Mouse (Mus musculus) lung, embryonic 16.5 days (tissue): ENCODE results near the gene Gm5269. TPM values are rescaled to one million over a fixed set of nuclear protein-coding genes. Genes with fewer than 3 reads are reported as not detected.

Source experiments
- ATAC-seq: fragments of 200-750 bp; cut with Nextera tagmentation; 2 replicates; pipeline ENCODE4 v1.8.0; 2017; ENCODE audit warnings: low read depth, mild to moderate bottlenecking, moderate library complexity
- H3K27ac ChIP-seq: fragments of 300-500 bp; sonication (generic); 2 replicates; pipeline ENCODE4 v1.5.1; 2014; ENCODE audit warnings: mild to moderate bottlenecking, control low read depth, low read length
- H3K27me3 ChIP-seq: fragments of 300-500 bp; sonication (generic); 2 replicates; pipeline ENCODE4 v1.6.1; 2014; ENCODE audit warnings: low read depth, low read length, mixed read lengths; ENCODE audit not compliant: control insufficient read depth, insufficient read depth
- H3K36me3 ChIP-seq: fragments of 300-500 bp; sonication (generic); 2 replicates; pipeline ENCODE4 v1.6.1; 2014; ENCODE audit warnings: low read length; ENCODE audit not compliant: control insufficient read depth, insufficient read depth
- H3K4me1 ChIP-seq: fragments of 300-500 bp; sonication (generic); replicated peaks from 2 replicates; pipeline ENCODE4 v1.6.1; 2014; ENCODE audit warnings: low read length, mixed read lengths; ENCODE audit not compliant: control insufficient read depth, insufficient read depth
- H3K4me2 ChIP-seq: fragments of 300-500 bp; sonication (generic); 2 replicates; pipeline ENCODE4 v1.6.1; 2014; ENCODE audit warnings: low read depth, low read length, control low read depth
- H3K4me3 ChIP-seq: fragments of 300-500 bp; sonication (generic); 2 replicates; pipeline ENCODE4 v1.5.1; 2014; ENCODE audit warnings: mild to moderate bottlenecking, low read length, control low read depth
- H3K9ac ChIP-seq: fragments of 300-500 bp; sonication (generic); 2 replicates; pipeline ENCODE4 v1.6.1; 2014; ENCODE audit warnings: low read length, control low read depth
- H3K9me3 ChIP-seq: fragments of 300-500 bp; sonication (generic); 2 replicates; pipeline ENCODE4 v1.6.1; 2016; ENCODE audit warnings: low read length; ENCODE audit not compliant: control insufficient read depth
- WGBS: fragments of 180-500 bp; shearing (Covaris S2); extraction: QIAGEN DNeasy Blood & Tissue Kit; methylation state at CpG from one replicate; pipeline ENCODE4 v1.1.7; 2014; 5-methylcytosine and 5-hydroxymethylcytosine counted together
- polyA plus RNA-seq: library from polyadenylated mRNA; unstranded; fragments of >200 nt; fragmentation: Nextera tagmentation; extraction: Ambion mirVana; gene quantifications from 2 replicates; pipeline ENCODE4 v1.2.1, GENCODE M21; 2015

The Gm5269 gene
- polyA plus RNA-seq, 1 experiment from 2014 or later: not detected

DNA sequence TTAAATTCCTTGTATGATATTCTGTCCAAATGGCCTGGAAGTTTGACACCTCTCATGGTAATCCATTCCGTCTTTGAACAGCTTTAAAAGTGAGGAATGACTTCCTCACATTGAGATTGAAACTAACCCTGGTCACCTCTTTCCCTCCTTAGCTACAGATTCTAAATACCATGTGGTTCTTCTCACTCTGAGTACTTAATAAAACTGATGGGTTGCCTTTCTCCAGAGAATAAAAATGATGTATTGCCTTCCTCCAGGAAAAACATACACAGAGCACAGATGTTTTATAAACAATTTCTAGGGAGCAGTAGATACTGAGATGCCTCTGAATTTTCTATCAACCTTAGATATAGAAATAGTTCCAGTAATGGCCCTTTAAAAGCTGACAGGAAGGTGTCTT lies 22.0 kb downstream of the Gm5269 start:
- Histone ChIP-seq H3K27ac (no peak overlapping the region), H3K9me3 (no peaks in the 10 kb centered on the region; the same call in 1 of the 2 replicates), H3K4me3 (no peak overlapping the region), H3K4me2 (no peak overlapping the region), H3K36me3 (no peaks in the 10 kb centered on the region), H3K4me1 (peaks cover 30% of the 10 kb centered on the region), H3K27me3 (peaks cover 19% of the 10 kb centered on the region), H3K9ac (no peak overlapping the region)
- WGBS: 32% methylated on average over 1 of the region's 1 CpGs
- peak; percentile 19; the same call in 1 of the 2 replicates for ATAC-seq

DNA sequence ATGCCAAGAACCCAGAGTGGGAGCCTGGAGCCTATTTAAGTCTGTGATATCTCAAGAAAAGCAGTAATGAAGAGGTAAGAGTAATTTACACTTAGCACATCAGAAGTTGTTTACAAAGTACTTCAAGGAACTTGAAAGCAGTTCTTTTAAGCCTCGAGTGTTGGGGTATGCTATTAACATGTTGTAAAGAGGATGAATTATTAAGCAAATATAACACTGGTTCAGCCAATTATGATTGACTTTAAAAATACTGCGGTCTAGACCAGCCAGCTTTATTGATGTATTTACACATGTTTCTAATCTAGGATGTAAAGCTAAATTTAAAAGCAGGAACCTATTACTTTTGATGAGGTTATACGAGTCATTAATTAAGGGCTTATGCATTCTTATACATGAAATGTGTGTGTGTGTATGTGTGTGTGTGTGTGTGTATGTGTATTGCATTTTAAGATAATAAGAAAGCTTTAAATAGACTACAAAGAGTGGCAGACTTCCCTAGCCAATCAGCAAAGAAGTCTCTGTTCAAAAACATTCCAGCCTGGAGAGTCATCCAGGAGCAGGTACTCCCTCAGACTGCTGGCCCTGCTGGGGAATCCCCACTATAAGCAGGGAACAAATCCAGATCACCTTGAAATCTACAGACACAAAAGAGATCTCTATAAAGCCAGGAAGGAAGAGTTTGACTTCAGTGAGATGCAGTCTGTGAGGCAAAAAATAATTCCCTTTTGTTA lies 23.6 kb downstream of the Gm5269 start:
- Histone ChIP-seq H3K27ac (no peak overlapping the region), H3K4me2 (no peak overlapping the region), H3K9me3 (no peaks in the 10 kb centered on the region; the same call in 1 of the 2 replicates), H3K4me1 (peaks cover 30% of the 10 kb centered on the region), H3K36me3 (no peaks in the 10 kb centered on the region), H3K9ac (no peak overlapping the region), H3K4me3 (no peak overlapping the region), H3K27me3 (peaks cover 19% of the 10 kb centered on the region)
- peak; percentile 34; the same call in 1 of the 2 replicates for ATAC-seq
- WGBS: 34% methylated on average over 3 of the region's 3 CpGs

DNA sequence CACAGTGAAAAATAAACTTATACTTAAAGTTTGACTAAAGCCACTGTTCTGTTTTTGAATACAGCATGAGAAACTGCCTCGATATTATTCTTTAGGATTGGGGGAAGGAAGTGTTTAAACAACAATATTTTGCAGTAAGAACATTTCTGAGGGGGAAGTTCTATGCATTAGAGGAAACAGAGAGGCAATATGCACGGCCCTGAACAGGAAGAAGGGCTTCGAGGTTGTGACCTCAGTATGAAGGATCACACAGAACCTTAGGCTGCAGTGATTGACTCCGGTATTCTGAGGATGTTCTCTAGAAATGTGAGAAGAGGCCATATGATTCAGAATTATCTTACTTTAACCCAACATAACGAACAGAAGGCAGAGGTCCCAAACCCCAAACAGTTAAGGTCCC lies 24.3 kb downstream of the Gm5269 start:
- no peaks in the 10 kb centered on the region for H3K36me3 ChIP-seq
- 46% methylated on average over 5 of the region's 5 CpGs for WGBS
- no peak for ATAC-seq
- H3K4me3 ChIP-seq: no peak overlapping the region
- H3K27ac ChIP-seq: no peak overlapping the region; the same call in 1 of the 2 replicates
- peaks cover 30% of the 10 kb centered on the region for H3K4me1 ChIP-seq
- H3K9ac ChIP-seq: no peak overlapping the region
- no peak overlapping the region for H3K4me2 ChIP-seq
- H3K27me3 ChIP-seq: peaks cover 15% of the 10 kb centered on the region
- no peaks in the 10 kb centered on the region; the same call in 1 of the 2 replicates for H3K9me3 ChIP-seq

DNA sequence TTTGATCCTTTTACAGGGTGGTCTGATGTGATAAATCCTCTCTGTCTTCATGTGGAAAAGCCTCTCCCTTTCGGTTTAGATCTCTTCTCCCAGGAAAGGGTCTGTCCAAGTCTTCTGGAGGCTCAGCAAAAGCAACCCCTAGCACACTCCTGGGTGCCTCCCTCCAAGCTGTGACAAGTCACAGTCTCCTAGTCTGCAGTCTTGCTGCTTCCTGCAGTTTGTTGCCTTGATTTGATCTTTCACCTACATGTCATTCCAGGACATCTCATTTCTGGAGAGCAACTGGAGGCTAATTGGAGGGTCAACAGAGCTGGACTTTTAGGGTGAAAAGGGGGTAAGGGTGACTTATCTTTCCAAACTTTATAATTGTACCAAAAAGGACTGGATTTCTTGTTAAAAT lies 24.8 kb downstream of the Gm5269 start:
- WGBS: 32% methylated on average over 1 of the region's 1 CpGs
- Histone ChIP-seq H3K4me2 (no peak overlapping the region), H3K27ac (0 out of 2 replicates have a peak overlapping the region, but pooled peaks have one; percentile 20), H3K4me3 (no peak overlapping the region), H3K9ac (no peak overlapping the region), H3K4me1 (peaks cover 30% of the 10 kb centered on the region), H3K9me3 (no peaks in the 10 kb centered on the region; the same call in 1 of the 2 replicates), H3K27me3 (peaks cover 13% of the 10 kb centered on the region), H3K36me3 (no peaks in the 10 kb centered on the region)
- ATAC-seq: no peak

DNA sequence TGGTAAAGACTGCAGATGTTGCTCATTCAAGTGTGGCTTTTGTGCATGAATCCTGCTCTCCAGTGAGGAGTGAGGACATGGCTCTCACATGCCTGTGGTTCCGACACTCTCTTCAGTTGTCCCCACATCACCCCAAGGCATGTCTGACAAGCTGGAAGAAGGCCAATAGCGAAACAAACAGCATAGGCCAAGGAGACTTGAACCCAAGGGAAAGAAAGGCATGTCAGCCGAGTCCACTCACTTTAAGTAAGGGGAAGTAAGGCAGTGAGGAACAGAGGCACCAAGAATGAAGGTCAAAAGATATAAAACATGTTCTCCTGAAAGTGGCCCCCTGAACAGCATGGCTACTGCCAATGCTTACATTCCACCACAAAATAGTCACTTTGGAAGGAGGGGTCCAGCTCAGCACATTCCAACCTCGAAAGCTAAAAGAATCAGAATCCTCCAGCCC lies 25.5 kb downstream of the Gm5269 start:
- ATAC-seq: peak; percentile 60

DNA sequence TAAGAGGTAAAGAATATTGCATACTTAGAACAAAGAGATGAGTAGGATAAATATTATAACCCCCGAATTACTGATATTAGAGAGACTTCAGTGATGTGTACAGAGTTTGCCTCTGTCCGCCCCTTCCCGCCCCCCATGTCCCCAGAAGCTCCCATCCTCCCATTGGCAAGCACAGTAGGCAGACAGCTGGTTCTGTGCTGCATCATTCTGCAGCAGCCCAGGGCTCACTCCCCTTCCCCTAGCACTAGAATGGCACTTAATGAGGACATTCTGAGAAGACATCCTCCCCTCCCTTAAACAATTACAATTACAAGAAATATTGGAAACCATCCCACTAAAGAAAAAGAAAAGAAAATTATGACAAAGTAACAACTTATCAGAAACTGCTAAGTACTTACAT lies 26.4 kb downstream of the Gm5269 start:
- no peak for ATAC-seq
- H3K27ac ChIP-seq: no peak overlapping the region
- H3K4me3 ChIP-seq: no peak overlapping the region
- H3K9me3 ChIP-seq: no peaks in the 10 kb centered on the region; the same call in 1 of the 2 replicates
- no peak overlapping the region for H3K9ac ChIP-seq
- peaks cover 34% of the 10 kb centered on the region for H3K4me1 ChIP-seq
- no peaks in the 10 kb centered on the region for H3K36me3 ChIP-seq
- no peak overlapping the region for H3K4me2 ChIP-seq
- H3K27me3 ChIP-seq: peaks cover 8% of the 10 kb centered on the region
- 87% methylated on average over 3 of the region's 3 CpGs for WGBS

More for the DNA sequence above, 25.5 kb downstream of the Gm5269 start:
- H3K4me1 ChIP-seq: peaks cover 37% of the 10 kb centered on the region
- H3K36me3 ChIP-seq: no peaks in the 10 kb centered on the region
- H3K4me3 ChIP-seq: no peak overlapping the region
- peaks cover 13% of the 10 kb centered on the region for H3K27me3 ChIP-seq
- H3K27ac ChIP-seq: peak overlapping the region; percentile 9; the same call in 1 of the 2 replicates
- H3K9me3 ChIP-seq: no peaks in the 10 kb centered on the region; the same call in 1 of the 2 replicates
- H3K4me2 ChIP-seq: no peak overlapping the region
- WGBS: 28% methylated on average over 4 of the region's 4 CpGs
- H3K9ac ChIP-seq: no peak overlapping the region

DNA sequence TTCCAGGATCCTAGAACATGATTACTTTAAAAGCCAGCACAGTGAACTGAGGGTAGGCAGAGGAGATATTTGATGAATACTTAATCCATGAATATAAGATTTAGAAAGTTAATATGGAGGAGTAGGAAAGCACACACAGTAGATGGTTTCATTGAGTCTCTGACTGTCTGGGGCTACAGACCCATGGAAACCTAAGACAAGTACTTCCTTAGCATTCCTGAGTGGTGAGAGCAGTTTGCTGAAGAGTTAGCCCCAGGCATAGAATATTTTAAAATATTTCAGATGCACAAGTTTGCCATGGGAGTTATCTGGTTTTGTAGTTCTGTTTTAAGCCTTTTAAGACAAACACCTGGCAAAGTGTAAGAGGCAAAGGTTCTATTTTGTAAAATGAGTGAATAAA lies 28.9 kb downstream of the Gm5269 start:
- Histone ChIP-seq H3K4me3 (no peak overlapping the region), H3K27ac (no peak overlapping the region), H3K4me1 (peaks cover 21% of the 10 kb centered on the region), H3K9me3 (no peaks in the 10 kb centered on the region; the same call in 1 of the 2 replicates), H3K27me3 (peaks cover 2% of the 10 kb centered on the region; the same call in 1 of the 2 replicates), H3K9ac (no peak overlapping the region), H3K4me2 (no peak overlapping the region), H3K36me3 (no peaks in the 10 kb centered on the region)
- ATAC-seq: no peak

DNA sequence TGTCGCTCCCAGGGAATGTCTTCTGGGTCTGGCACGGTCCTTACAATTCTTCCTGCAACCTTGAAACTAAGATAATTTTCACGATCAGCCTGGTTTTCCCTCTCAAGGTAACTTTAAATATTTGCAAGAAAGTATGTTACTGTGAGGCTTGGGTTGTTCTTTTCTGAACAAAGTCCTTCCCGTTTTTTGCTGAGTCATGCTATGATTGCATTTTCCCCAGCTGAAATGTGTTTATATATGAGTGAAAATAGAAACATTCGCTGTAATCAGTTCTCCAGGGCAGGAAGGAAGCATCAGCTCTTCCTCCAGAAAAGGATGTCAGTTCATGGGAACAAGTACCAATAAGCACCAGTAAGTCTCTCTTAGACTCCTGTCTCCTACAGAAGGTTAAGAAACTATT lies 29.7 kb downstream of the Gm5269 start:
- no peak overlapping the region for H3K9ac ChIP-seq
- no peak overlapping the region for H3K4me3 ChIP-seq
- H3K27me3 ChIP-seq: peaks cover 2% of the 10 kb centered on the region; the same call in 1 of the 2 replicates
- 22% methylated on average over 5 of the region's 5 CpGs for WGBS
- peak; percentile 63 for ATAC-seq
- H3K4me1 ChIP-seq: peaks cover 15% of the 10 kb centered on the region
- no peaks in the 10 kb centered on the region; the same call in 1 of the 2 replicates for H3K9me3 ChIP-seq
- H3K4me2 ChIP-seq: peak overlapping the region; percentile 45
- H3K36me3 ChIP-seq: no peaks in the 10 kb centered on the region
- peak overlapping the region; percentile 51; the same call in 1 of the 2 replicates for H3K27ac ChIP-seq

GRCm38 (mm10) chr1:45858038-45858437 lies 32.0 kb downstream of the Gm5269 start:
- Histone ChIP-seq H3K4me1 (peaks cover 6% of the 10 kb centered on the region), H3K27me3 (no peaks in the 10 kb centered on the region), H3K36me3 (no peaks in the 10 kb centered on the region), H3K9me3 (no peaks in the 10 kb centered on the region; the same call in 1 of the 2 replicates), H3K4me2 (no peak overlapping the region), H3K4me3 (no peak overlapping the region), H3K27ac (no peak overlapping the region), H3K9ac (no peak overlapping the region)
- 46% methylated on average over 1 of the region's 1 CpGs for WGBS
- ATAC-seq: no peak
